Mouse (Mus musculus): ENCODE results near the gene Uggt2.

- TF ChIP-seq CTCF (IDR thresholded peaks at IDR 0.05; ENCODE audit: borderline replicate concordance, insufficient read depth, low read depth, low read length) = peak; percentile 26; the same call in 1 of the 2 replicates
- TF ChIP-seq POLR2A (IDR thresholded peaks at IDR 0.05; ENCODE audit: borderline replicate concordance, insufficient read depth, low read length) = no peak
These were observed 95.9 kb downstream of the Uggt2 start for GRCm38 (mm10) chr14:119003320-119003719.

Measured in cerebellum, adult 2 months (tissue).